Mouse (Mus musculus) MEL (cell line): ENCODE measurements around the gene Vnn1.

Source experiments
- CHD1 ChIP-seq: IDR thresholded peaks from 2 replicates; pipeline ENCODE4 v1.6.1; 2012; ENCODE audit warnings: low read depth, mild to moderate bottlenecking, inconsistent platforms, low read length, improper control_type of control experiment
- CTCF ChIP-seq, 3 experiments: IDR thresholded peaks in 2 of 3; conservative IDR thresholded peaks in 1 of 3; 2 replicates each; pipeline ENCODE4 v1.5.1; 2011 to 2012; ENCODE audit warnings: low read length in 3 of 3, low read depth in 2 of 3, mild to moderate bottlenecking in 2 of 3, improper control_type of control experiment in 1 of 3, inconsistent platforms in 1 of 3, mixed read lengths in 1 of 3, moderate library complexity in 1 of 3; ENCODE audit not compliant: control insufficient read depth in 1 of 3, insufficient read depth in 1 of 3, poor library complexity in 1 of 3, severe bottlenecking in 1 of 3
- GABPA ChIP-seq: IDR thresholded peaks from 2 replicates; pipeline ENCODE4 v1.6.1; 2012; ENCODE audit warnings: low read depth, mild to moderate bottlenecking, inconsistent platforms, low read length, improper control_type of control experiment, moderate library complexity
- MYB ChIP-seq: IDR thresholded peaks from 2 replicates; pipeline ENCODE4 v1.6.1; 2011; ENCODE audit warnings: mild to moderate bottlenecking, low read depth, low read length, improper control_type of control experiment
- MYC ChIP-seq: IDR thresholded peaks from 2 replicates; pipeline ENCODE4 v1.6.1; 2011; ENCODE audit warnings: low read depth, mild to moderate bottlenecking, low read length, improper control_type of control experiment, moderate library complexity
- POLR2A ChIP-seq, 2 experiments: IDR thresholded peaks; 2 replicates each; pipeline ENCODE4 v1.6.1; 2011 to 2012; ENCODE audit warnings: low read length in 2 of 2, mild to moderate bottlenecking in 2 of 2, control low read depth in 1 of 2, improper control_type of control experiment in 1 of 2, low read depth in 1 of 2, moderate library complexity in 1 of 2; ENCODE audit not compliant: control insufficient read depth in 1 of 2, insufficient read depth in 1 of 2, poor library complexity in 1 of 2
- RCOR1 ChIP-seq: IDR thresholded peaks from 2 replicates; pipeline ENCODE4 v1.6.1; 2012; ENCODE audit warnings: low read depth, mild to moderate bottlenecking, inconsistent platforms, low read length, improper control_type of control experiment

GRCm38 (mm10) chr10:23905661-23906060 is 11.2 kb downstream of the Vnn1 start:
- TF ChIP-seq POLR2A (IDR thresholded peaks at IDR 0.05; ENCODE audit: control insufficient read depth in 1 of 2, insufficient read depth in 1 of 2, low read depth in 1 of 2, low read length in 2 of 2, poor library complexity in 1 of 2) (no peak), CHD1 (no peak), CTCF (IDR thresholded peaks at IDR 0.05 in 2 of 3, conservative IDR thresholded peaks at IDR 0.05 in 1 of 3; ENCODE audit: control insufficient read depth in 1 of 3, insufficient read depth in 1 of 3, low read depth in 2 of 3, low read length in 3 of 3, poor library complexity in 1 of 3, severe bottlenecking in 1 of 3) (no peak), GABPA (no peak), MYB (no peak), MYC (no peak), RCOR1 (no peak)
